Mouse (Mus musculus) neural tube, embryonic 11.5 days (tissue): Measurements from ENCODE around the gene Lsm14a. TPM values are rescaled to one million over a fixed set of nuclear protein-coding genes. Genes with fewer than 3 reads are reported as not detected.
"Not testable (repeated sequence)": the region's sequence is repeated elsewhere in the genome, so short reads cannot be mapped to it uniquely, and the experiment has no call there.

Experiments used
- ATAC-seq: fragments of 200-750 bp; cut with Nextera tagmentation; 2 replicates; pipeline ENCODE4 v1.8.0; 2017; ENCODE audit warnings: moderate number of reproducible peaks, mild to moderate bottlenecking, moderate TSS enrichment, moderate library complexity; ENCODE audit not compliant: insufficient read depth, low FRiP score, low TSS enrichment
- DNase-seq: peaks from one replicate; pipeline ENCODE4 v3.0.0-alpha.2; 2015; ENCODE audit warnings: low spot score
- H3K27ac ChIP-seq: fragments of 300-500 bp; sonication (generic); 2 replicates; pipeline ENCODE4 v1.5.1; 2014; ENCODE audit warnings: low read depth, mild to moderate bottlenecking, low read length
- H3K27me3 ChIP-seq: fragments of 300-500 bp; sonication (generic); 2 replicates; pipeline ENCODE4 v1.6.1; 2014; ENCODE audit warnings: mild to moderate bottlenecking, low read length, mixed read lengths; ENCODE audit not compliant: control insufficient read depth, insufficient read depth
- H3K36me3 ChIP-seq: fragments of 300-500 bp; sonication (generic); 2 replicates; pipeline ENCODE4 v1.6.1; 2014; ENCODE audit warnings: mild to moderate bottlenecking, low read length, moderate library complexity, mixed read lengths; ENCODE audit not compliant: control insufficient read depth, insufficient read depth
- H3K4me1 ChIP-seq: fragments of 300-500 bp; sonication (generic); 2 replicates; pipeline ENCODE4 v1.6.1; 2014; ENCODE audit warnings: low read length, mixed read lengths; ENCODE audit not compliant: control insufficient read depth, insufficient read depth
- H3K4me2 ChIP-seq: fragments of 300-500 bp; sonication (generic); 2 replicates; pipeline ENCODE4 v1.6.1; 2014; ENCODE audit warnings: low read depth, mild to moderate bottlenecking, moderate library complexity
- H3K4me3 ChIP-seq: fragments of 300-500 bp; sonication (generic); 2 replicates; pipeline ENCODE4 v1.5.1; 2014; ENCODE audit warnings: low read depth, low read length
- H3K9ac ChIP-seq: fragments of 300-500 bp; sonication (generic); 2 replicates; pipeline ENCODE4 v1.6.1; 2014; ENCODE audit warnings: mild to moderate bottlenecking, low read length
- H3K9me3 ChIP-seq: fragments of 300-500 bp; sonication (generic); 2 replicates; pipeline ENCODE4 v1.6.1; 2016; ENCODE audit warnings: low read length; ENCODE audit not compliant: control insufficient read depth
- WGBS: fragments of 180-500 bp; shearing (Covaris S2); extraction: QIAGEN DNeasy Blood & Tissue Kit; methylation state at CpG from one replicate; pipeline ENCODE4 v1.1.7; 2014; 5-methylcytosine and 5-hydroxymethylcytosine counted together
- polyA plus RNA-seq: library from polyadenylated mRNA; unstranded; fragments of >200 nt; fragmentation: Nextera tagmentation; extraction: Ambion mirVana; gene quantifications from 2 replicates; pipeline ENCODE4 v1.2.1, GENCODE M21; 2014

Lsm14a gene
- polyA plus RNA-seq, 1 experiment from 2014 or later, result 63.9 TPM

DNA sequence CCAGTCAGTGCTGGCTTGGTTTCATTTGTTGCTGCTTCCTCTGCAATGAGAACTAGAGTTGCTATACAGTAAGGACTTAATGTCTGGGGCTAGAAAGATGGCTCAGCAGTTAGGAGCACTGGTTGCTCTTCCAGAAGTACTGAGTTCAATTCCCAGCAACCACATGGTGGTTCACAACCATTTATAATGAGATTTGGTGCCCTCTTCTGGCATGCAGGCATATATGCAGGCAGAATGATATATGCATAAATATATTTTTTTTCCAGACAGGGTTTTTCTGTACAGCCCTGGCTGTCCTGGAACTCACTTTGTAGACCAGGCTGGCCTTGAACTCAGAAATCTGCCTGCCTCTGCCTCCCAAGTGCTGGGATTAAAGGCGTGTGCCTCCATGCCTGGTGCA lies 56.6 kb downstream of the Lsm14a start:
- 91% methylated on average over 1 of the region's 1 CpGs for WGBS
- H3K4me1 ChIP-seq, H3K4me2 ChIP-seq, H3K4me3 ChIP-seq, H3K27me3 ChIP-seq, H3K9me3 ChIP-seq, H3K27ac ChIP-seq, H3K9ac ChIP-seq, ATAC-seq, H3K36me3 ChIP-seq, DNase-seq: not testable (repeated sequence)

DNA sequence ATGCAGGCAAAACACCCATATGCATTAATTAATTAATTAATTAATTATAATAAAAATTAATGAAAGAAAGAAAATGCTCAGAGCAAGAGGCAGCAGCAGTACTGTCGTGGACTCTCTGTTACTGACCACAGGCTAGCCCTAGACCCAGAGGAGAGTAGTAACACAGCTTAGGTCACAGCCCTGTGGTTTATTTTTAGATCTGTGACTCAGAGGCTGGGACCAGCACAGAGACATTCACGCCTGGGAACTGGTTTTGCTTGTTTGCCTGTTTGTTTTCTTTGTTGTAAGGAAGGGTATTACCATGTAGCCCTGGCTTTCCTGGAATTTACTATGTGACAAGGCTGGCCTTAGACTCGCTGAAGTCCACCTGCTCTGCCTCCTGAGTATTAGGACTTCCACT lies 65.6 kb downstream of the Lsm14a start:
- no peaks in the 10 kb centered on the region for H3K36me3 ChIP-seq
- 76% methylated on average over 3 of the region's 3 CpGs for WGBS
- H3K9me3 ChIP-seq, result no peaks in the 10 kb centered on the region
- DNase-seq, result no peak
- no peak overlapping the region for H3K4me2 ChIP-seq
- no peak for ATAC-seq
- H3K27me3 ChIP-seq, result no peaks in the 10 kb centered on the region
- no peaks in the 10 kb centered on the region for H3K4me1 ChIP-seq
- no peak overlapping the region for H3K27ac ChIP-seq
- no peak overlapping the region for H3K9ac ChIP-seq
- H3K4me3 ChIP-seq, result no peak overlapping the region

DNA sequence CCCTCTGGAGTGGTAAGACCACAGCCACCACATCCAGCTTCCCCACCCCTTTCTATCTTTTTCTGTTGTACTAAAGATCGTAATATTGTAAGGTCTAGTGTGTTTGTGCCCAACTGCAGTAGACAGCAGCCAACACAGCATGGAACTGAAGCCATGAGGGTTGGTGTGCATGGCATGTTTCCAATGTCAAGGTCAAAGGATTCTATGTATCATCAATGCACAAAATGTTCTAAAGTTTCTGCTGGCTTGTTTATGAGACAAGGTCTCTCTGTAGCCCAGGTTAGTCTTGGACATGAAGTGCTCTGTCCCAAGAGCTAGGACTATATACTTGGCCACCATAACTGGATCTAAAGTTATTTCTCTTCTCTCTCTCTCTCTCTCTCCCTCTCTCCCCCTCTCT lies 68.3 kb downstream of the Lsm14a start:
- Histone ChIP-seq H3K27ac (no peak overlapping the region), H3K4me3 (no peak overlapping the region), H3K9ac (no peak overlapping the region), H3K36me3 (no peaks in the 10 kb centered on the region), H3K9me3 (no peaks in the 10 kb centered on the region), H3K4me2 (no peak overlapping the region), H3K4me1 (no peaks in the 10 kb centered on the region), H3K27me3 (no peaks in the 10 kb centered on the region)
- DNase-seq, result no peak
- no peak for ATAC-seq
- 82% methylated on average over 1 of the region's 1 CpGs for WGBS

DNA sequence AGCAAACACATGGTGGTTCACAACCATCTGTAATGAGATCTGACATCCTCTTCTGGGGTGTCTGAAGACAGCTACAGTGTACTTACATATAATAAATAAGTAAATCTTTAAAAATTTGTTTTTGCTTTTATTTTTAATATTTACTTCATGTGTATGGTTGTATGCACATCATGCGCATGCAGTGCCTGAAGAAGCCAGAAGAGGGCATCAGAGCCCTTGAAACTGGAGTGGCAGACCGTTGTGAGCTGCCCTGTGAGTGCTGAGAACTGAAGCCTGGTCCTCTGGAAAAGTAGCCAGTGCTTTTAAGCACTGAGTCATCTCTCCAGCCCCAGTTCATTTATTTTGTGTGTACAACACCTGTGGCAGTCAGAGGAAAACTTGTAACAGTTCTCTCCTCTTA lies 69.1 kb downstream of the Lsm14a start:
- WGBS, result 93% methylated on average over 2 of the region's 2 CpGs
- Histone ChIP-seq H3K27me3 (no peaks in the 10 kb centered on the region), H3K4me2 (no peak overlapping the region), H3K4me1 (no peaks in the 10 kb centered on the region), H3K4me3 (no peak overlapping the region), H3K27ac (no peak overlapping the region), H3K36me3 (no peaks in the 10 kb centered on the region), H3K9ac (no peak overlapping the region), H3K9me3 (no peaks in the 10 kb centered on the region)
- DNase-seq (no peak), ATAC-seq (no peak)

DNA sequence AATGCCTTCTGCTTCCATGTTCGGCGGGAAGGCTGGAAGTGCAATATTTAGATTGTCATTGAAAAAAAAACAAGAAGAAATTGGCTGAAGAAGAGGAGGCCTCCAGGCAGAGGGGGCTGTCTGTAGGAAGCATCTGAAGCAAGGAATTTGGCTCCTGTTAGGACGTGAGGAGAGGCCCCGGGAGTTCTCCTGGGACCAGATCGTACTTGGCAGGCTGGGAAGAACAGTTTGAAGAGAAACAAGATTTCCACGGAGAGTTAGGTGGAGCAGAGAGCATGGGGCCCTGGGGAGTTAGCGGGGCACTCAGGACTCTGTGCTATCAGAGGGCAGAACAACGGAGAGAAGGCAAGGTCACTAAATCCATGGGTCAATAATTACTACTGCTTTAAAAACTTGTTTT lies 69.8 kb downstream of the Lsm14a start:
- no peaks in the 10 kb centered on the region for H3K9me3 ChIP-seq
- no peak overlapping the region for H3K4me2 ChIP-seq
- H3K4me1 ChIP-seq, result no peaks in the 10 kb centered on the region
- H3K27me3 ChIP-seq, result no peaks in the 10 kb centered on the region
- no peak overlapping the region for H3K27ac ChIP-seq
- 83% methylated on average over 8 of the region's 8 CpGs for WGBS
- no peak for DNase-seq
- no peak overlapping the region for H3K4me3 ChIP-seq
- no peak overlapping the region for H3K9ac ChIP-seq
- no peak for ATAC-seq
- H3K36me3 ChIP-seq, result no peaks in the 10 kb centered on the region

DNA sequence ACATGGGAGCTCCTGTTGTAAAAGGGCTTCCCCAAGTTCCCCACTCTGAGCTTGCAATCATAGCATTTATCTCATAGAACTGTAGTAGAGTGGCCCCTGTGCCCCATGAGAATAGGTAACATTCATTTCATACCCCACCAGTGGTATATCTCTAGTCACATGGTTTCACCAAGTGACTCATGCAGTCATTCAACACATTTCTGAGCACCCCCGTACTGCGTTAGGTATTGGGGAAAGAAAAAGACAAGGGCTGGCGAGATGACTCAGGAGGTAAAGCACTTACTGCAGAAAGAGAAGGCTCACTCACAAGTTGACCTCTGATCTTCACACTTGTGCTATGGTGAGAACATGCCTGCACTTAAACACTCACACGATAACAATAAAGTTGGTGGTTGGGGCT lies 71.2 kb downstream of the Lsm14a start:
- H3K27ac ChIP-seq, result no peak overlapping the region
- DNase-seq, result no peak
- H3K27me3 ChIP-seq, result no peaks in the 10 kb centered on the region
- WGBS, result 92% methylated on average over 4 of the region's 4 CpGs
- no peaks in the 10 kb centered on the region for H3K36me3 ChIP-seq
- no peak for ATAC-seq
- H3K4me1 ChIP-seq, result no peaks in the 10 kb centered on the region
- H3K4me3 ChIP-seq, result no peak overlapping the region
- no peak overlapping the region for H3K9ac ChIP-seq
- H3K9me3 ChIP-seq, result no peaks in the 10 kb centered on the region
- H3K4me2 ChIP-seq, result no peak overlapping the region

DNA sequence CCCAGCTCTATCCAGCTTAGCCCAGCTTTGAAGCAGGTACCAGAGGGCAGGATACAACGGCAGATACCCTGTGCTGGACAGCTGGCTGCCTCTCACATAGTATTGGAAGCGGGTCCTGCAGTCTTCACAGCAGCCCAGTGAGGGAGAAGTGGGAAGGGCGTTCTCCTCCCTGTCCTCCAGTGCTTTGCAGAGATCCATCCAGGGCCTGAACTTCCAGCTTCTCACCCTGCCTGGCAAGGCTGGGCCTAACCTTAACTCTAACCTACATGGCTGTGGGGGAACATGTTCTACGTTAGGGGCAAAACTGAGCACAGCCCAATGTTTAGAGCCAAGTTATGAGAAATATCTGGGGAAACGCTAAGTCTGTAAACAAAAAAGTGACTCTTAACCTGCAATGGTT lies 72.0 kb downstream of the Lsm14a start:
- no peak overlapping the region for H3K4me2 ChIP-seq
- ATAC-seq (no peak), DNase-seq (no peak)
- H3K36me3 ChIP-seq, result no peaks in the 10 kb centered on the region
- no peaks in the 10 kb centered on the region for H3K9me3 ChIP-seq
- H3K4me1 ChIP-seq, result no peaks in the 10 kb centered on the region
- WGBS, result 86% methylated on average over 5 of the region's 5 CpGs
- H3K27ac ChIP-seq, result no peak overlapping the region
- H3K27me3 ChIP-seq, result no peaks in the 10 kb centered on the region
- H3K4me3 ChIP-seq, result no peak overlapping the region
- no peak overlapping the region for H3K9ac ChIP-seq

DNA sequence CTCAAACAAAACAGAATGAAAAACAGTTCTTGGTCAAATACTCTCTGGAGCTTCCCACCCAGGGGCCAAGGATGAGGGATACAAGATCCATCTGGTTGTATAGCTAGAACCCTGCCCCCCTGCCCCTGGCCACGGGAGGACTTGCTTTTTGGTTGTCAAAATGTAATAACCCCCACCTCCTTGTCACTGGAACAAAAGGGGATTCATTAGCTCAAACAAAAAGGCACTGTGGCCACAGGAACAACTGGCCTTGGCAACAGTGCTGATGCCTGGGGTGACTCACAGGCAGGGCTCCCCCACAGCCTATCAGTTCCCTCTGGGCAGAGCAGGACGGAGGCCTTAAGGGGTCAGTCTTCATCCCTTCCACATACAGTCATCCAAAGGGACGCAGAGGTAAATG lies 73.2 kb downstream of the Lsm14a start:
- Histone ChIP-seq H3K4me1 (no peaks in the 10 kb centered on the region), H3K27me3 (no peaks in the 10 kb centered on the region), H3K9ac (no peak overlapping the region), H3K36me3 (no peaks in the 10 kb centered on the region), H3K27ac (no peak overlapping the region), H3K9me3 (no peaks in the 10 kb centered on the region), H3K4me2 (no peak overlapping the region), H3K4me3 (no peak overlapping the region)
- WGBS, result 48% methylated on average over 3 of the region's 3 CpGs
- DNase-seq, result no peak
- no peak for ATAC-seq

DNA sequence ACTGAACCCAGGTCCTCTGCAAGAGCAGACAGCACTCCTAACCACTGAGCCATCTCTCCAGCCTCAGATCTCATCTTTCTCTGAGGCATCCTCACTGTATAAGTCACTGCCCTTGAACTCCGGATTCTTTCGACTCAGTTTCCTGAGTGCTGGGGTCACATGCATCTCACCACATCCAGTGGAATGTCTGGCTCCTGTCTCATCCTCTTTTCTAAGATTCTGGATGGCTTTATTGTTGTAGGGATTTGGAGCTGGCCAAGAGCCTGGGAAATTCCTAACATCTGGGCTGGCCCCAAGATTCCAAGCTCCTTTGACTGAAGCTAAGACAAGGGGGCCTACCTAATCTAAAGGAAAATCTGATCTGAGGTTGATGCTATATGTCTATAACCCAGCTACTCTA lies 74.0 kb downstream of the Lsm14a start:
- WGBS, result 96% methylated on average over 2 of the region's 2 CpGs
- Histone ChIP-seq H3K9me3 (no peaks in the 10 kb centered on the region), H3K4me1 (no peaks in the 10 kb centered on the region), H3K27me3 (no peaks in the 10 kb centered on the region), H3K27ac (no peak overlapping the region), H3K9ac (no peak overlapping the region), H3K4me3 (no peak overlapping the region), H3K36me3 (no peaks in the 10 kb centered on the region), H3K4me2 (no peak overlapping the region)
- ATAC-seq, result no peak
- DNase-seq, result no peak
